Mouse (Mus musculus): ENCODE results near the gene Abcd3. TPM values are rescaled to one million over a fixed set of nuclear protein-coding genes. Genes with fewer than 3 reads are reported as not detected.

The Abcd3 gene
- polyA plus RNA-seq, 1 experiment from 2014 or later: 53.5 TPM

- Histone ChIP-seq H3K27me3 (replicated peaks; ENCODE audit: control insufficient read depth, insufficient read depth, low read length) (no peaks in the 10 kb centered on the region), H3K36me3 (ENCODE audit: control insufficient read depth, insufficient read depth, low read length) (no peaks in the 10 kb centered on the region), H3K4me1 (ENCODE audit: control insufficient read depth, insufficient read depth, low read length) (no peaks in the 10 kb centered on the region), H3K27ac (replicated peaks; ENCODE audit: low read depth, low read length) (no peak overlapping the region), H3K4me2 (ENCODE audit: low read depth, low read length) (no peak overlapping the region), H3K9ac (ENCODE audit: low read depth, low read length) (no peak overlapping the region), H3K9me3 (ENCODE audit: control insufficient read depth, low read length) (no peaks in the 10 kb centered on the region), H3K4me3 (ENCODE audit: low read depth, low read length) (no peak overlapping the region)
- 91% methylated on average over 6 of the region's 6 CpGs for WGBS
- ATAC-seq (ENCODE audit: low read depth) (no peak), DNase-seq (ENCODE audit: low spot score) (no peak)
Measured at GRCm38 (mm10) chr3:121844658-121845057, 29.6 kb upstream of the Abcd3 start.

- no peak overlapping the region for H3K4me3 ChIP-seq (ENCODE audit: low read depth, low read length)
- H3K27me3 ChIP-seq (replicated peaks; ENCODE audit: control insufficient read depth, insufficient read depth, low read length): no peaks in the 10 kb centered on the region
- H3K9me3 ChIP-seq (ENCODE audit: control insufficient read depth, low read length): no peaks in the 10 kb centered on the region
- no peaks in the 10 kb centered on the region for H3K36me3 ChIP-seq (ENCODE audit: control insufficient read depth, insufficient read depth, low read length)
- 73% methylated on average over 3 of the region's 3 CpGs for WGBS
- no peaks in the 10 kb centered on the region for H3K4me1 ChIP-seq (ENCODE audit: control insufficient read depth, insufficient read depth, low read length)
- no peak for DNase-seq (ENCODE audit: low spot score)
- no peak overlapping the region for H3K27ac ChIP-seq (replicated peaks; ENCODE audit: low read depth, low read length)
- H3K9ac ChIP-seq (ENCODE audit: low read depth, low read length): no peak overlapping the region
- ATAC-seq (ENCODE audit: low read depth): no peak
- H3K4me2 ChIP-seq (ENCODE audit: low read depth, low read length): no peak overlapping the region
Measured at GRCm38 (mm10) chr3:121844013-121844412, 28.9 kb upstream of the Abcd3 start.

- no peak overlapping the region for H3K27ac ChIP-seq (replicated peaks; ENCODE audit: low read depth, low read length)
- no peaks in the 10 kb centered on the region for H3K27me3 ChIP-seq (replicated peaks; ENCODE audit: control insufficient read depth, insufficient read depth, low read length)
- no peak overlapping the region for H3K4me3 ChIP-seq (ENCODE audit: low read depth, low read length)
- 0 out of 2 replicates have a peak, but pooled peaks cover 1% of the 10 kb centered on the region for H3K9me3 ChIP-seq (ENCODE audit: control insufficient read depth, low read length)
- DNase-seq (ENCODE audit: low spot score) (no peak), ATAC-seq (ENCODE audit: low read depth) (no peak)
- H3K4me1 ChIP-seq (ENCODE audit: control insufficient read depth, insufficient read depth, low read length): no peaks in the 10 kb centered on the region
- no peaks in the 10 kb centered on the region for H3K36me3 ChIP-seq (ENCODE audit: control insufficient read depth, insufficient read depth, low read length)
- no peak overlapping the region for H3K4me2 ChIP-seq (ENCODE audit: low read depth, low read length)
- WGBS: 85% methylated on average over 5 of the region's 5 CpGs
- H3K9ac ChIP-seq (ENCODE audit: low read depth, low read length): no peak overlapping the region
Measured at GRCm38 (mm10) chr3:121843254-121843653, 28.2 kb upstream of the Abcd3 start.

GRCm38 (mm10) chr3:121842306-121842860, 27.3 kb upstream of the Abcd3 start:
- H3K36me3 ChIP-seq (ENCODE audit: control insufficient read depth, insufficient read depth, low read length): no peaks in the 10 kb centered on the region
- DNase-seq (ENCODE audit: low spot score) (no peak), ATAC-seq (ENCODE audit: low read depth) (no peak)
- H3K27ac ChIP-seq (replicated peaks; ENCODE audit: low read depth, low read length): no peak overlapping the region
- no peaks in the 10 kb centered on the region for H3K4me1 ChIP-seq (ENCODE audit: control insufficient read depth, insufficient read depth, low read length)
- no peak overlapping the region for H3K4me2 ChIP-seq (ENCODE audit: low read depth, low read length)
- no peak overlapping the region for H3K4me3 ChIP-seq (ENCODE audit: low read depth, low read length)
- H3K27me3 ChIP-seq (replicated peaks; ENCODE audit: control insufficient read depth, insufficient read depth, low read length): no peaks in the 10 kb centered on the region
- H3K9me3 ChIP-seq (ENCODE audit: control insufficient read depth, low read length): 0 out of 2 replicates have a peak, but pooled peaks cover 4% of the 10 kb centered on the region
- no peak overlapping the region for H3K9ac ChIP-seq (ENCODE audit: low read depth, low read length)
- 70% methylated on average over 7 of the region's 7 CpGs for WGBS

- no peak overlapping the region for H3K4me2 ChIP-seq (ENCODE audit: low read depth, low read length)
- H3K4me3 ChIP-seq (ENCODE audit: low read depth, low read length): no peak overlapping the region
- no peaks in the 10 kb centered on the region for H3K36me3 ChIP-seq (ENCODE audit: control insufficient read depth, insufficient read depth, low read length)
- no peak overlapping the region for H3K27ac ChIP-seq (replicated peaks; ENCODE audit: low read depth, low read length)
- 64% methylated on average over 9 of the region's 9 CpGs for WGBS
- peak; percentile 32 for DNase-seq (ENCODE audit: low spot score)
- no peaks in the 10 kb centered on the region for H3K4me1 ChIP-seq (ENCODE audit: control insufficient read depth, insufficient read depth, low read length)
- ATAC-seq (ENCODE audit: low read depth): no peak
- 0 out of 2 replicates have a peak, but pooled peaks cover 4% of the 10 kb centered on the region for H3K9me3 ChIP-seq (ENCODE audit: control insufficient read depth, low read length)
- no peak overlapping the region for H3K9ac ChIP-seq (ENCODE audit: low read depth, low read length)
- H3K27me3 ChIP-seq (replicated peaks; ENCODE audit: control insufficient read depth, insufficient read depth, low read length): no peaks in the 10 kb centered on the region
Measured at GRCm38 (mm10) chr3:121841412-121842014, 26.4 kb upstream of the Abcd3 start.

- Histone ChIP-seq H3K36me3 (ENCODE audit: control insufficient read depth, insufficient read depth, low read length) (no peaks in the 10 kb centered on the region), H3K4me3 (ENCODE audit: low read depth, low read length) (no peak overlapping the region), H3K4me1 (ENCODE audit: control insufficient read depth, insufficient read depth, low read length) (no peaks in the 10 kb centered on the region), H3K27ac (replicated peaks; ENCODE audit: low read depth, low read length) (no peak overlapping the region), H3K9ac (ENCODE audit: low read depth, low read length) (no peak overlapping the region), H3K9me3 (ENCODE audit: control insufficient read depth, low read length) (0 out of 2 replicates have a peak, but pooled peaks cover 4% of the 10 kb centered on the region), H3K27me3 (replicated peaks; ENCODE audit: control insufficient read depth, insufficient read depth, low read length) (no peaks in the 10 kb centered on the region), H3K4me2 (ENCODE audit: low read depth, low read length) (no peak overlapping the region)
- DNase-seq (ENCODE audit: low spot score) (no peak), ATAC-seq (ENCODE audit: low read depth) (no peak)
- 92% methylated on average over 8 of the region's 8 CpGs for WGBS
Measured at GRCm38 (mm10) chr3:121840351-121840750, 25.2 kb upstream of the Abcd3 start.

- Histone ChIP-seq H3K27me3 (replicated peaks; ENCODE audit: control insufficient read depth, insufficient read depth, low read length) (no peaks in the 10 kb centered on the region), H3K4me2 (ENCODE audit: low read depth, low read length) (no peak overlapping the region), H3K4me1 (ENCODE audit: control insufficient read depth, insufficient read depth, low read length) (no peaks in the 10 kb centered on the region), H3K9me3 (ENCODE audit: control insufficient read depth, low read length) (0 out of 2 replicates have a peak, but pooled peaks cover 4% of the 10 kb centered on the region), H3K36me3 (ENCODE audit: control insufficient read depth, insufficient read depth, low read length) (no peaks in the 10 kb centered on the region), H3K4me3 (ENCODE audit: low read depth, low read length) (no peak overlapping the region), H3K9ac (ENCODE audit: low read depth, low read length) (no peak overlapping the region), H3K27ac (replicated peaks; ENCODE audit: low read depth, low read length) (no peak overlapping the region)
- ATAC-seq (ENCODE audit: low read depth) (no peak), DNase-seq (ENCODE audit: low spot score) (no peak)
- 77% methylated on average over 2 of the region's 2 CpGs for WGBS
Measured at GRCm38 (mm10) chr3:121834732-121835131, 19.6 kb upstream of the Abcd3 start.

GRCm38 (mm10) chr3:121834250-121834649, 19.1 kb upstream of the Abcd3 start:
- no peak for ATAC-seq (ENCODE audit: low read depth)

GRCm38 (mm10) chr3:121825092-121825491, 10.0 kb upstream of the Abcd3 start:
- DNase-seq (ENCODE audit: low spot score): no peak
- no peak overlapping the region for H3K9ac ChIP-seq (ENCODE audit: low read depth, low read length)
- H3K4me3 ChIP-seq (ENCODE audit: low read depth, low read length): no peak overlapping the region
- H3K27ac ChIP-seq (replicated peaks; ENCODE audit: low read depth, low read length): no peak overlapping the region
- H3K4me2 ChIP-seq (ENCODE audit: low read depth, low read length): no peak overlapping the region
- peaks cover 5% of the 10 kb centered on the region; the same call in 1 of the 2 replicates for H3K9me3 ChIP-seq (ENCODE audit: control insufficient read depth, low read length)
- no peaks in the 10 kb centered on the region for H3K36me3 ChIP-seq (ENCODE audit: control insufficient read depth, insufficient read depth, low read length)
- ATAC-seq (ENCODE audit: low read depth): no peak
- WGBS: 88% methylated on average over 1 of the region's 1 CpGs
- no peaks in the 10 kb centered on the region for H3K27me3 ChIP-seq (replicated peaks; ENCODE audit: control insufficient read depth, insufficient read depth, low read length)
- no peaks in the 10 kb centered on the region for H3K4me1 ChIP-seq (ENCODE audit: control insufficient read depth, insufficient read depth, low read length)

More at GRCm38 (mm10) chr3:121834250-121834649, 19.1 kb upstream of the Abcd3 start:
- no peak for DNase-seq (ENCODE audit: low spot score)
- Histone ChIP-seq H3K36me3 (ENCODE audit: control insufficient read depth, insufficient read depth, low read length) (no peaks in the 10 kb centered on the region), H3K27ac (replicated peaks; ENCODE audit: low read depth, low read length) (no peak overlapping the region), H3K9ac (ENCODE audit: low read depth, low read length) (no peak overlapping the region), H3K4me3 (ENCODE audit: low read depth, low read length) (no peak overlapping the region), H3K27me3 (replicated peaks; ENCODE audit: control insufficient read depth, insufficient read depth, low read length) (no peaks in the 10 kb centered on the region), H3K4me1 (ENCODE audit: control insufficient read depth, insufficient read depth, low read length) (no peaks in the 10 kb centered on the region), H3K4me2 (ENCODE audit: low read depth, low read length) (no peak overlapping the region), H3K9me3 (ENCODE audit: control insufficient read depth, low read length) (0 out of 2 replicates have a peak, but pooled peaks cover 4% of the 10 kb centered on the region)
- 84% methylated on average over 4 of the region's 4 CpGs for WGBS
